Mouse (Mus musculus): ENCODE data around the gene Prpf6. TPM values are rescaled to one million over a fixed set of nuclear protein-coding genes. Genes with fewer than 3 reads are reported as not detected.

Prpf6 gene
- polyA plus RNA-seq, 1 experiment = 10.4 TPM

GRCm38 (mm10) chr2:181678780-181679179, 87.1 kb downstream of the Prpf6 start:
- no peak overlapping the region for H3K27ac ChIP-seq (ENCODE audit: insufficient read depth, low read depth, low read length)
- peaks cover 3% of the 10 kb centered on the region; the same call in 1 of the 2 replicates for H3K4me1 ChIP-seq (ENCODE audit: control insufficient read depth, insufficient read depth, insufficient read length, low read length)
- H3K4me3 ChIP-seq (ENCODE audit: low read depth, low read length) = no peak overlapping the region
- TF ChIP-seq POLR2A (IDR thresholded peaks at IDR 0.05; ENCODE audit: low read depth, low read length) (no peak), CTCF (IDR thresholded peaks at IDR 0.05; ENCODE audit: extremely low read depth, insufficient read length, insufficient replicate concordance, low read depth, low read length) (peak; percentile 97; the same call in 1 of the 2 replicates)
- peaks cover 12% of the 10 kb centered on the region; the same call in 1 of the 2 replicates for H3K27me3 ChIP-seq (ENCODE audit: control insufficient read depth, insufficient read depth, low read length)
- H3K36me3 ChIP-seq (ENCODE audit: control insufficient read depth, insufficient read depth, low read length) = no peaks in the 10 kb centered on the region
- WGBS = 52% methylated on average over 1 of the region's 1 CpGs

DNA sequence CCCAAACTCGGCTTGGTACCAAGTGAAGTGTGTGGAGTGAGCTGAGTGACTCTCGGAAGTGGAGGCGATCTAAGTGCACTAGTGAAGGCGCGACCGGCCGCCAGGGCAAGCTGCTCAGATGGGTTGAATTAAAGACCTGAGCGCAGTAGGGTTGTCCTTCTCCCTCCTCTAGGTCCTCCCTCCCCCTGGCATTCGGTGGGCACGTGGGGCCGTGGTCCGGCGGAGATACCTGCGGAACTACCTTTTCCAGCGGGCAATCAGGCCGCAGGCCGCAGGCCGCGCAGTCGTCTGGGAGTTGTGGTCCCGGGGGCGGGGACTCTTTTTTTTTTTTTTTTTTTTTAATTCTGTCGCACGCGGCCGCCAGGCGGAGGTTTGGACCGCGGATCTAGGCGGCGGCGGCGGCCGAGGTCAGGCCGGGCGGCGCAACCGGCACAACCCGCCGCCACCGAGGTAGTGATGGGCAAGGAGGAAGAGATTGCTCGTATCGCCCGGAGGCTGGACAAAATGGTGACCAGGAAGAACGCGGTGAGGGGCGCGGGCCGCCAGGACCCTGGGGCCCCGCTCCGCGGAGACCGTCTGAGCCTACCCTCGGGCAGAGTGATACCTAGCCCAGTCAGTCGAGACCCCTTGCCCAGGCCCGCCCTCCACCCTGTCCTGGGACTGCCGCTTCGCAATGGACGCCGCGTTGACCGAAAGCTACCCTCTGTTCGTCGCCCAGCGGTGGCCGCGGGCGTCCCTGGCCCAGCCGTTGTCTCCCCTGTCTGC, 88.5 kb downstream of the Prpf6 start, which contains the start of gene Tcea2:
TSS of gene Tcea2 (plus strand) at position 360 of the 765 bp plus-strand sequence.
- Histone ChIP-seq H3K27me3 (ENCODE audit: control insufficient read depth, insufficient read depth, low read length) (peaks cover 9% of the 10 kb centered on the region; the same call in 1 of the 2 replicates), H3K4me1 (ENCODE audit: control insufficient read depth, insufficient read depth, insufficient read length, low read length) (peaks cover 3% of the 10 kb centered on the region; the same call in 1 of the 2 replicates), H3K4me3 (ENCODE audit: low read depth, low read length) (peak within 1 kb of the TSS; percentile 88), H3K27ac (ENCODE audit: insufficient read depth, low read depth, low read length) (no peak within 1 kb of the TSS), H3K36me3 (ENCODE audit: control insufficient read depth, insufficient read depth, low read length) (no peaks in the 10 kb centered on the region)
- TF ChIP-seq POLR2A (IDR thresholded peaks at IDR 0.05; ENCODE audit: low read depth, low read length) (no peak), CTCF (IDR thresholded peaks at IDR 0.05; ENCODE audit: extremely low read depth, insufficient read length, insufficient replicate concordance, low read depth, low read length) (peak; percentile 30; the same call in 1 of the 2 replicates)
- WGBS = under 1% methylated on average over 69 of the region's 69 CpGs

- Histone ChIP-seq H3K27me3 (ENCODE audit: control insufficient read depth, insufficient read depth, low read length) (peaks cover 5% of the 10 kb centered on the region; the same call in 1 of the 2 replicates), H3K4me1 (ENCODE audit: control insufficient read depth, insufficient read depth, insufficient read length, low read length) (peaks cover 3% of the 10 kb centered on the region; the same call in 1 of the 2 replicates), H3K36me3 (ENCODE audit: control insufficient read depth, insufficient read depth, low read length) (no peaks in the 10 kb centered on the region), H3K4me3 (ENCODE audit: low read depth, low read length) (peak overlapping the region; percentile 88), H3K27ac (ENCODE audit: insufficient read depth, low read depth, low read length) (no peak overlapping the region)
- 29% methylated on average over 7 of the region's 7 CpGs for WGBS
- TF ChIP-seq POLR2A (IDR thresholded peaks at IDR 0.05; ENCODE audit: low read depth, low read length) (no peak), CTCF (IDR thresholded peaks at IDR 0.05; ENCODE audit: extremely low read depth, insufficient read length, insufficient replicate concordance, low read depth, low read length) (no peak)
Measured at GRCm38 (mm10) chr2:181680716-181681117, 89.0 kb downstream of the Prpf6 start.

DNA sequence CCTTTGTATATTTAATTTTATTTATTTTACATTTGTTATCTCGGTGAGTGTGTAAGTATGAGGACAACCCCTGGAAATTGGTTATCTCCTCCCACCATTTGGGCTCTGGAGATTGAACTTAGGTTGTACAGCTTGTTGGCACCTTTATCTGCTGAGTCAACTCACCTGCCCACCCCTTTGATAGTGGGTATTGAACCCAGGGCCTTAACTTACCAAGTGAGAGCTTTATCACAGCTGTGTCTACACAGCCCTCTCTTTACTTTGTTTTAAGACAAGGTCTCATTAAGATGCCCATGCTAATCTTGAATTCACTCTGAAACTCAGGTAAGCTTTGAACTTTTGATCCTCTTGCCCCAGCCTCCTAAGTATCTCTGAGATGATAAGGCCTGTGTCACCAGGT, 90.3 kb downstream of the Prpf6 start:
- H3K27me3 ChIP-seq (ENCODE audit: control insufficient read depth, insufficient read depth, low read length) = no peaks in the 10 kb centered on the region; the same call in 1 of the 2 replicates
- WGBS = 62% methylated on average over 1 of the region's 1 CpGs
- TF ChIP-seq CTCF (IDR thresholded peaks at IDR 0.05; ENCODE audit: extremely low read depth, insufficient read length, insufficient replicate concordance, low read depth, low read length) = no peak
- no peak for TF ChIP-seq POLR2A (IDR thresholded peaks at IDR 0.05; ENCODE audit: low read depth, low read length)
- no peak overlapping the region for H3K4me3 ChIP-seq (ENCODE audit: low read depth, low read length)
- H3K27ac ChIP-seq (ENCODE audit: insufficient read depth, low read depth, low read length) = no peak overlapping the region
- H3K4me1 ChIP-seq (ENCODE audit: control insufficient read depth, insufficient read depth, insufficient read length, low read length) = peaks cover 3% of the 10 kb centered on the region; the same call in 1 of the 2 replicates
- H3K36me3 ChIP-seq (ENCODE audit: control insufficient read depth, insufficient read depth, low read length) = no peaks in the 10 kb centered on the region

DNA sequence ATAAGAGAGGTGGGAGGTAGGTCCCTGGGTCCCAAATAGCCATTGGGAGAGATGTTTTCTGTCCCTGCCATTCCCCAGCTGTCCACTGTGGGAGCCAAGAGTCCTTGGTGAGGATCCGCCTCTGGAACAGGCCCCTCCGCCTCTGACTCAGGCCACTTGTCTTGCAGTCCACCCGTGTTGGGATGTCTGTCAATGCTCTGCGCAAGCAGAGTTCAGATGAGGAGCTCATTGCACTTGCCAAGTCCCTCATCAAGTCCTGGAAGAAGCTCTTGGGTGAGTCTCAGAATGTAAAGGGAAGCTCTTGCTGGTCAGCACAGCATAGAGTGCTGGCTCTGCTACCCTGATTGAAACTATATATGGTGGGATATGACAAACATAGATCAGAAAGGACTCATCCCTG, 91.7 kb downstream of the Prpf6 start:
- WGBS = 73% methylated on average over 4 of the region's 4 CpGs
- no peak for TF ChIP-seq POLR2A (IDR thresholded peaks at IDR 0.05; ENCODE audit: low read depth, low read length)
- no peak for TF ChIP-seq CTCF (IDR thresholded peaks at IDR 0.05; ENCODE audit: extremely low read depth, insufficient read length, insufficient replicate concordance, low read depth, low read length)

DNA sequence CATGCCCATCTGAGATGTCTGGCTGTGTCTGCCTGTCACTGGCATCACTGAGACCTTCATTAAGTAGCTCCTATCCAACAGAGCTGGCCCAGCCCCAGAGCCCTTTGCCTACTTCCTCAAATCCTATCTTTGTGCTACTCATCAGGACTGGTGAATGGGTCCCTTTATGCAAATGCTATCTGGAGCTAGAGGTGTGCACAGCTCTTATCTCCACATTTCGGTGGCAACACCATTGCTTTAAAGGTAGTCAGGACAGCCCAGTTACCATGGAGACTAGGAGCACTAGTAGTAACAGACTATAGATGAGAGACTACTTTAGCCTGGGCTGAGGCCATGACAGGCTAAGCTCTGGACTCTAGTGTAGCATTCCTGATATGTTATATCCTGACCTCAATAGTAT, 93.0 kb downstream of the Prpf6 start:
- Histone ChIP-seq H3K4me1 (ENCODE audit: control insufficient read depth, insufficient read depth, insufficient read length, low read length) (peaks cover 3% of the 10 kb centered on the region; the same call in 1 of the 2 replicates), H3K36me3 (ENCODE audit: control insufficient read depth, insufficient read depth, low read length) (no peaks in the 10 kb centered on the region), H3K27me3 (ENCODE audit: control insufficient read depth, insufficient read depth, low read length) (no peaks in the 10 kb centered on the region), H3K27ac (ENCODE audit: insufficient read depth, low read depth, low read length) (no peak overlapping the region), H3K4me3 (ENCODE audit: low read depth, low read length) (no peak overlapping the region)
- 34% methylated on average over 1 of the region's 1 CpGs for WGBS
- TF ChIP-seq POLR2A (IDR thresholded peaks at IDR 0.05; ENCODE audit: low read depth, low read length) (no peak), CTCF (IDR thresholded peaks at IDR 0.05; ENCODE audit: extremely low read depth, insufficient read length, insufficient replicate concordance, low read depth, low read length) (no peak)

More for the DNA sequence above, 91.7 kb downstream of the Prpf6 start:
- H3K27ac ChIP-seq (ENCODE audit: insufficient read depth, low read depth, low read length) = no peak overlapping the region
- H3K27me3 ChIP-seq (ENCODE audit: control insufficient read depth, insufficient read depth, low read length) = no peaks in the 10 kb centered on the region
- peaks cover 3% of the 10 kb centered on the region; the same call in 1 of the 2 replicates for H3K4me1 ChIP-seq (ENCODE audit: control insufficient read depth, insufficient read depth, insufficient read length, low read length)
- no peaks in the 10 kb centered on the region for H3K36me3 ChIP-seq (ENCODE audit: control insufficient read depth, insufficient read depth, low read length)
- no peak overlapping the region for H3K4me3 ChIP-seq (ENCODE audit: low read depth, low read length)

- no peaks in the 10 kb centered on the region for H3K36me3 ChIP-seq (ENCODE audit: control insufficient read depth, insufficient read depth, low read length)
- 92% methylated on average over 4 of the region's 4 CpGs for WGBS
- H3K4me3 ChIP-seq (ENCODE audit: low read depth, low read length) = no peak overlapping the region
- no peak for TF ChIP-seq CTCF (IDR thresholded peaks at IDR 0.05; ENCODE audit: extremely low read depth, insufficient read length, insufficient replicate concordance, low read depth, low read length)
- TF ChIP-seq POLR2A (IDR thresholded peaks at IDR 0.05; ENCODE audit: low read depth, low read length) = no peak
- H3K27ac ChIP-seq (ENCODE audit: insufficient read depth, low read depth, low read length) = no peak overlapping the region
- H3K27me3 ChIP-seq (ENCODE audit: control insufficient read depth, insufficient read depth, low read length) = no peaks in the 10 kb centered on the region
- H3K4me1 ChIP-seq (ENCODE audit: control insufficient read depth, insufficient read depth, insufficient read length, low read length) = peaks cover under 1% of the 10 kb centered on the region; the same call in 1 of the 2 replicates
Measured at GRCm38 (mm10) chr2:181685686-181686085, 94.0 kb downstream of the Prpf6 start.

Data from small intestine, adult 2 months (tissue).